Mouse (Mus musculus): ENCODE results near the gene 1500015O10Rik.

1500015O10Rik gene

DNA sequence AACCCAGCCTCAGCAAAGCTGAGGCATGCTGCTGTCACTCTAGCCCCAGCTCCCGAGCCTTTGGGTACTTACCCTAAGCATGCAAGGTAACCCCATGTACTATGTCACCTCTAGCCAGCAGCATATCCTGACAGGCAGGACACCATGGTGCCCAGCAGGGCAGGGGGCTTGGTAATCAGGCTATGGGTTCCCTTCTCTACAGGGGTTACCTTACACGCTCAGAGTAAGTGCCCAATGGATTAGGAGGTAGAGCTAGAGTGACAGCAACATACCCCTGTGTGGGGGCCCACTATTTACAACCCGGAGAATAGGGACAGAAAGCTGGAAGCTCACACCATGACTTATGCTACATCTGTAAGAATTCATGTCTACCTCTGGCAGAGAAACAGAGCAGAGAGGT is 39.6 kb downstream of the 1500015O10Rik start:
- in situ Hi-C loops (cut with MboI; ENCODE audit: low sequenced_read_pairs): no loop called here

GRCm38 (mm10) chr1:43772694-43773093 is 42.3 kb downstream of the 1500015O10Rik start:
- in situ Hi-C loops (cut with MboI; ENCODE audit: low sequenced_read_pairs): no loop called here

GRCm38 (mm10) chr1:43774126-43774525 is 43.7 kb downstream of the 1500015O10Rik start:
- in situ Hi-C loops (cut with MboI; ENCODE audit: low sequenced_read_pairs): no loop called here

DNA sequence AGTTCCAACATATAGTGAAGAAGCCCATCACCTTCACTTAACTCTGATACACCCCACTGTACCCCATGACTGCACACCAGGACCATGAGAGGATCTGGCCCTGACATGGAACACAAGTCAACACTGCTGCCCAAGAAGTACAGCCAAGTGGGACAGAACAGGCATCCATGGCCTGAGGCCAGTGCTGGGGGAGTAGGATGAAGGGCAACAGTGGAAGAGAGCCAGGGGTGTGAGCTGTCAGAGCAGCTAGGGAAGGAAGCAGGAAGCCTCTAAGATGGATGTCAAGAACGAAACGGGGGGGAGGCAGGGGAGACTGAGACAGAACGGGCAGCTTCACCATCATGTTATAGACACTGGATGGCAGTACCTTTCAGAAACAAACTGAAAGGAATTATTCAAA is 45.7 kb downstream of the 1500015O10Rik start:
- in situ Hi-C loops (cut with MboI; ENCODE audit: low sequenced_read_pairs): no loop called here

DNA sequence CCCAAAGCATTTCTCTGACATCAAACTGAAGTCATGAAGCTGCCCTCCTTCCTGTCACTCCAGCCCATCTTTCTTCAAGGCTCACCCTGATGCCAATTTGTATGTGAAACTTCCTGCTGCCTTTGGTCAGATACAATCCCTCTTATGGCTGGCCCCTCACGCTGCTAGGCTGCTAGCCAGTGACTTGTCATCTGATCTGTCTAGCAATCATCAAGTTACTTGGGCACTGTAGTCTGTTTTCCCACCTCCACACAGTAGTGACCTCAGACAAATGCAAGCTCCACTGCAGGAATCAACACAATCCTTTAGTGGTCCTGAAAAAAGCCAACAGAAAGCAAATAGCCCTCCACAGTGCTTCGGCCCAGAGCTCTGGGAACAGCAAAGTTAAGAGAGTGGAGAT is 50.8 kb downstream of the 1500015O10Rik start:
- in situ Hi-C loops (cut with MboI; ENCODE audit: low sequenced_read_pairs): no loop called here

GRCm38 (mm10) chr1:43781672-43782071 is 51.3 kb downstream of the 1500015O10Rik start:
- in situ Hi-C loops (cut with MboI; ENCODE audit: low sequenced_read_pairs): no loop called here

DNA sequence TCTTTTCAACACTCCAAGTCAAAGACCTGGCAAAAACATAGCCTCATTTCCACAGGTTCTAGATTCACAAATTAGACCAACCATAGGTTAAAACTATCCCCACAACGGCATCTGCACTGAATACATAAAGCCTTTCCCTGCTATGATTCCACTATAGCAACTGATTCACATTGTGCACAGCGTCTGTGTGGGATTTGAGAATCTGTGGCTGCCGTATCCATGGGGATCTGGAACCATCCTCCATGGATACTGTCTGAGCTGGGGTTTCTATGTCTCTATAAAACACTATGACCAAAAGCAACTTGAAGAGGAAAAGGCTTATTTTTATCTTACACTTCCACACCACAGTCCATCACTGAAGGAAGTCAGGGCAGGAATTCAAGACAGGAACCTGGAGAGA is 52.3 kb downstream of the 1500015O10Rik start:
- in situ Hi-C loops (cut with MboI; ENCODE audit: low sequenced_read_pairs): no loop called here

DNA sequence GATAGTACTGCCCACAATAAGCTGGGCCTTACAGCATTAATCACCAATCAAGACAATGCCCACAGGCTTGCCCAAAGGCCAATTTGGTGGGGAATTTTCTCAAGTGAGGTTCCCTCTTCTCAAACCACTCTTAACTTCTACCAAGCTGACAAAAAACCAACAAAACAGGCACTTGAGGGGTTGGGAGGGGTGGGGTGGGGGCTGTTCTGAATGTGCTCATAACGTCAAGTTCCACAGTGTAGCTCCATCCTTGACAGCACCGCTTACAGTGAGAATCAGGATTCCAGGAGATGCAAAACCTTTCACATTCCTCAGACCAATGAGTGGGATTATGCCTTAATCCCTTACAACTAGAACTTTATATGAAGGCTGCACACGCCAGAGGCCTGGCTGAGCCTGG is 52.8 kb downstream of the 1500015O10Rik start:
- in situ Hi-C loops (cut with MboI; ENCODE audit: low sequenced_read_pairs): no loop called here

- in situ Hi-C loops (cut with MboI; ENCODE audit: low sequenced_read_pairs): no loop called here
Observed at GRCm38 (mm10) chr1:43785316-43785715, 54.9 kb downstream of the 1500015O10Rik start.

GRCm38 (mm10) chr1:43786711-43787110 is 56.3 kb downstream of the 1500015O10Rik start:
- in situ Hi-C loops (cut with MboI; ENCODE audit: low sequenced_read_pairs): no loop called here

DNA sequence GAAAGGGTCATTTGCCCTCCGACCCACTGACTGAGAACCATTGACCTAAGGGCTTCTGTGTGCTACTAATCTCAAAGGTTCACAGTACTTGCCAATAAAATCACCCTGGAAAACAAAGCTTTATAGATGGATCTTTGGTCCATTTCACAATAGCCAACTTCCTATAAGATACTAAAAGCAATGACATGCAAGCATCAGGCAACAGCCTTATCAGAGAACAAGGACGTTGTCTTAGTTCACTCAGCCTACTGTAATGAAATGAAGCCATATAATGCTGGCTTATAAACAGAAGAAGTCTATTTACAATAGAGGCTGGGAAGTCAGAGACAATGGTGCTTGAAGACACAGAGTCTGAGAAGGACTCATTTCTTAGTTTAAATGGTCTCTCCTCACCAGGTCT is 59.4 kb downstream of the 1500015O10Rik start:
- in situ Hi-C loops (cut with MboI; ENCODE audit: low sequenced_read_pairs): no loop called here
